Mouse (Mus musculus) hindbrain, embryonic 16.5 days (tissue): Measurements from ENCODE around the gene Cbx1. TPM values are rescaled to one million over a fixed set of nuclear protein-coding genes. Genes with fewer than 3 reads are reported as not detected.
A peak's percentile ranks its signal among the peaks of the same experiment; 100 is the strongest.

ENCODE experiments used
- ATAC-seq: fragments of 200-750 bp; cut with Nextera tagmentation; 2 replicates; pipeline ENCODE4 v1.8.0; 2017; ENCODE audit warnings: moderate TSS enrichment, moderate library complexity
- H3K27ac ChIP-seq: fragments of 300-500 bp; sonication (generic); 2 replicates; pipeline ENCODE4 v1.5.1; 2014; ENCODE audit warnings: low read depth, mild to moderate bottlenecking, control low read depth, low read length, moderate library complexity
- H3K27me3 ChIP-seq: fragments of 300-500 bp; sonication (generic); replicated peaks from 2 replicates; pipeline ENCODE4 v1.6.1; 2014; ENCODE audit warnings: low read length; ENCODE audit not compliant: control insufficient read depth, insufficient read depth
- H3K36me3 ChIP-seq: fragments of 300-500 bp; sonication (generic); 2 replicates; pipeline ENCODE4 v1.6.1; 2014; ENCODE audit warnings: mild to moderate bottlenecking, low read length, moderate library complexity, mixed read lengths; ENCODE audit not compliant: control insufficient read depth, insufficient read depth
- H3K4me1 ChIP-seq: fragments of 300-500 bp; sonication (generic); 2 replicates; pipeline ENCODE4 v1.6.1; 2014; ENCODE audit warnings: low read depth, low read length; ENCODE audit not compliant: control insufficient read depth, insufficient read depth
- H3K4me2 ChIP-seq: fragments of 300-500 bp; sonication (generic); 2 replicates; pipeline ENCODE4 v1.6.1; 2014; ENCODE audit warnings: mild to moderate bottlenecking, low read length, control low read depth, moderate library complexity
- H3K4me3 ChIP-seq: fragments of 300-500 bp; sonication (generic); 2 replicates; pipeline ENCODE4 v1.5.1; 2014; ENCODE audit warnings: mild to moderate bottlenecking, low read length, control low read depth, moderate library complexity
- H3K9ac ChIP-seq: fragments of 300-500 bp; sonication (generic); 2 replicates; pipeline ENCODE4 v1.6.1; 2014; ENCODE audit warnings: low read depth, mild to moderate bottlenecking, control low read depth, low read length, moderate library complexity
- H3K9me3 ChIP-seq: fragments of 300-500 bp; sonication (generic); 2 replicates; pipeline ENCODE4 v1.6.1; 2014; ENCODE audit warnings: mild to moderate bottlenecking, low read length, moderate library complexity; ENCODE audit not compliant: control insufficient read depth
- WGBS: fragments of 180-500 bp; shearing (Covaris S2); extraction: QIAGEN DNeasy Blood & Tissue Kit; methylation state at CpG from one replicate; pipeline ENCODE4 v1.1.7; 2014; 5-methylcytosine and 5-hydroxymethylcytosine counted together
- polyA plus RNA-seq: library from polyadenylated mRNA; unstranded; fragments of >200 nt; fragmentation: Nextera tagmentation; extraction: Ambion mirVana; gene quantifications from 2 replicates; pipeline ENCODE4 v1.2.1, GENCODE M21; 2015

Gene Cbx1
- polyA plus RNA-seq, 1 experiment from 2014 or later = 52.0 TPM

DNA sequence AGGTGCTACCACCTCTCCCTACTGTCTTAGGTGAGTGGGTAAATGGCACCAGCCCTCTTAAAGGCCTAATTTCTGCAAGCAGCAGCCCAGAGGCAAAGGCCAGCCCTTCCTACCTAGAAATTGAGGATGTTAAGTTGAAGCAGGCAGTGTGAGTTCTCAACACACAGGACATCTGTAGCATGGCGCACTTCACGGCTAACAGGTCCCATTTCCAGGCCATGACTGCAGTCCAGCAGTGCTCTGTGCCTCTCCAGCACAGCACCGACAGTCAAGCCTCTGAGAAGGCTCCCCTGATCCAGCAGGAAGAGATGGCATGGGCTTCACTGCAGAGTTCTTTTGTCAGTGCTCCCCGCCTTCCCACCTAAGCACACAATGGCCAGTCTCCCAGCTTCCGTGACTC is 28.1 kb downstream of the Cbx1 start:
- Histone ChIP-seq H3K27ac (no peak overlapping the region), H3K36me3 (peaks cover 57% of the 10 kb centered on the region)
- no peak for ATAC-seq

DNA sequence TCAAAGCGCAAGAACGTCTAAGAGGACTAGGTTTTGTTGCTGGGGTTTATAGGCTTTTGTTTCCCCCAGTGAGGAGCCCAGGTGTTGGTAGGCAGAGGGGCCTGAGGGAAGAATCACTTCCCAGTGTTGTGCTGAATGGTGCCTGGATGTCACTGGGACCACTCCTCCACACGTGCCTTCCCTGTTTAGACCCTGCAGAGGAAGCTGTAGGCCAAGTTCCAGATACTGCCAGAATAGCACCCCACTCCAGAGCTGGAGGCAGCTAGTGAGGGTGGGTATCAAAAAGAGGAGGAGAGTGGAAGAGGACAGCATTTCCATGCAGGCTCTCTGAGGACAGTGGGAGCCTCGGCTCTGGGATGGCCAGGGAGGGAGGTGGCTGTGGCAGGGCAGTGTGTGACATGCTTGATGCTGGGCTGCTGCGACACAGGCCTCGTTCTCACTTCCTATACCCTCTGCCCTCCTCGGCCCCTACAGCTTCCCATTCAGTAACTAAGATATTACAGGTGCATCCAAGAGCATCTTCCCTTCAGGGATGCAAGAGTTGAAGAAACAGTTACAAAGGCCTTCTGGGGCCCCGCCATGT is 29.3 kb downstream of the Cbx1 start:
- H3K9ac ChIP-seq = no peak overlapping the region
- ATAC-seq = no peak
- 77% methylated on average over 8 of the region's 8 CpGs for WGBS

More for the DNA sequence above, 28.1 kb downstream of the Cbx1 start:
- H3K4me2 ChIP-seq = no peak overlapping the region
- H3K4me3 ChIP-seq = no peak overlapping the region
- H3K9me3 ChIP-seq = no peaks in the 10 kb centered on the region
- WGBS = 56% methylated on average over 5 of the region's 5 CpGs
- no peaks in the 10 kb centered on the region for H3K27me3 ChIP-seq
- no peaks in the 10 kb centered on the region for H3K4me1 ChIP-seq
- H3K9ac ChIP-seq = no peak overlapping the region

DNA sequence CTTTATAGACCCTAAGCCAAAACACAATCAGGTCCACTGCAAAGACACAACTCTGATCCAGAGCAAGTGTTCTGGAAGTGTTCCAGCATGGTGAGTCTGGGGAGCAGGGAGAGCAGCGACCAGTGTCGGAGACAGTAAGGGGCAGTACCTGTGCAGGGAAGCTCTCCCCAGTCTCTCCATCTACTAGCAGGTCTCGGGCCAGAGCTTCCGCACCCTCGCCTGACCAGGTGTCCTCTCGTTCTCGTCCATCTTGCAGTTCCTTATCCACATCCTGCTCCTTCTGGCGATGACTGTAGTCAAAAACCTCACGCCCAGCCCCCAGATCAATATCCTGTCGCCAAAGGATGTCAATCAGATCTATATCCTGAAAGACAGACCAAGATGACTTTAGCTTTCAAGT is 33.0 kb downstream of the Cbx1 start:
- Histone ChIP-seq H3K9me3 (no peaks in the 10 kb centered on the region), H3K4me1 (peaks cover 40% of the 10 kb centered on the region), H3K9ac (no peak overlapping the region), H3K27ac (no peak overlapping the region), H3K4me3 (no peak overlapping the region), H3K4me2 (no peak overlapping the region), H3K36me3 (peaks cover 43% of the 10 kb centered on the region), H3K27me3 (no peaks in the 10 kb centered on the region)
- 92% methylated on average over 10 of the region's 10 CpGs for WGBS
- ATAC-seq = no peak

More for the DNA sequence above, 29.3 kb downstream of the Cbx1 start:
- Histone ChIP-seq H3K4me2 (no peak overlapping the region), H3K4me1 (peaks cover 7% of the 10 kb centered on the region), H3K27ac (no peak overlapping the region), H3K4me3 (no peak overlapping the region), H3K36me3 (peaks cover 51% of the 10 kb centered on the region), H3K9me3 (no peaks in the 10 kb centered on the region), H3K27me3 (no peaks in the 10 kb centered on the region)

DNA sequence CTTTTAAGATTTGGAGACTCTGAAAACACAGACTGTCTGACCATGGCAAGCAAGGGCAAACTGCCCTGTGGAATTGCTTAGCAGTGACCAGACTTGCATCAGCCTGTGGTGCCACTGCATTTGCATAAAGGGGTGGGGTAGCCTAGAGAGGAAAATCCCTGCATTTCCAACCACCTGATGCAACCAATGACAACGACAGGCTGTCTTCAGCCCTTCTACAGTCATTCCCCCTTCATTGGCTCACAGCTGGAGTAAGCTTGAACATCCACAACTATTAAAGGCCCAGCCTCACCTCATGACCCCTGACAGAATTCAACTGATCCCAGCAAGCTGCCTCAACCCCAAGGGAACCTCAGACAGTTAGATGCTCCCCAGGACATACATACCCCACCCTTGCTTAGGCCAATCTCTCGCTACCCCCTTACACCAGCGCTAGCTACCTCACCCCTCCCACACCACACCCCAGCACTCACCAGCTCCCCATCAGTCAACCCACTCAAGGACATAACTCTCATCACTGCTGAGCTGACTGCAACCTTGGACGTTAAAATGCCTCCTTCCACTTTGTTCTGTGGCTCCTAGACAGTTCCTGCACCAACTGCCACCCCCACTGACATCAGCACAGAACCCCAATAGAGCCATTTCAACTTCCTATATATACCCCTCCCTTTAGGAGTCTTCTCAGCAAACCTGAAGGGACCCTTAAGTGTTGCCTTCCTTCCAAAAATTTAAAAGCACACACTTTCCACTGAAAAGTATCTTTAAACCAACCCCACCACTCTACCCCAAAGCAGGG is 33.9 kb downstream of the Cbx1 start:
- H3K4me2 ChIP-seq = peak overlapping the region; percentile 95
- peak overlapping the region; percentile 72; the same call in 1 of the 2 replicates for H3K9ac ChIP-seq
- 40% methylated on average over 4 of the region's 4 CpGs for WGBS
- peak overlapping the region; percentile 62 for H3K4me3 ChIP-seq
- ATAC-seq = no peak
- peaks cover 42% of the 10 kb centered on the region for H3K36me3 ChIP-seq
- H3K27me3 ChIP-seq = no peaks in the 10 kb centered on the region
- no peaks in the 10 kb centered on the region for H3K9me3 ChIP-seq
- H3K4me1 ChIP-seq = peaks cover 50% of the 10 kb centered on the region
- no peak overlapping the region for H3K27ac ChIP-seq

DNA sequence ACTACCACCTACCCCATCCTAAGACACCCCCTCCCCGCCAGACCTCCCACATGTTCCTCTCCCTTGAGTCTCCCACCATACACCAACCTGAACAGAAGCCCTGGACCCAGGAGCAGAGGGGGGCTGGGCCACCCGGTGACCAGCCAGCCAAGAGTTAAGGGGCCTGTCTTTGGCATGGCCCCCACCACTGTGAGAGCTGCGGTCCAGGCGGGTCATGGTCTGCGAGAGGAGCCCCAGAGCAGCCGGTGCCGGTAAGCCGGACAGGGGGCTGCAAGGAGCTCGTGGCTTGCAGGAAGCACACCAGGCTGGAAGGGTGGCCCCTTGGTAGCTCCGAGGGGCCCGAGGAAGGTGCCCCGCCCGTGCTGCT is 34.5 kb downstream of the Cbx1 start:
- peak overlapping the region; percentile 72 for H3K9ac ChIP-seq
- H3K36me3 ChIP-seq = peaks cover 38% of the 10 kb centered on the region
- peak overlapping the region; percentile 75 for H3K27ac ChIP-seq
- H3K9me3 ChIP-seq = no peaks in the 10 kb centered on the region
- H3K4me1 ChIP-seq = peaks cover 55% of the 10 kb centered on the region
- peak overlapping the region; percentile 62 for H3K4me3 ChIP-seq
- ATAC-seq = peak; percentile 28
- no peaks in the 10 kb centered on the region for H3K27me3 ChIP-seq
- WGBS = 9% methylated on average over 10 of the region's 13 CpGs
- peak overlapping the region; percentile 95 for H3K4me2 ChIP-seq

DNA sequence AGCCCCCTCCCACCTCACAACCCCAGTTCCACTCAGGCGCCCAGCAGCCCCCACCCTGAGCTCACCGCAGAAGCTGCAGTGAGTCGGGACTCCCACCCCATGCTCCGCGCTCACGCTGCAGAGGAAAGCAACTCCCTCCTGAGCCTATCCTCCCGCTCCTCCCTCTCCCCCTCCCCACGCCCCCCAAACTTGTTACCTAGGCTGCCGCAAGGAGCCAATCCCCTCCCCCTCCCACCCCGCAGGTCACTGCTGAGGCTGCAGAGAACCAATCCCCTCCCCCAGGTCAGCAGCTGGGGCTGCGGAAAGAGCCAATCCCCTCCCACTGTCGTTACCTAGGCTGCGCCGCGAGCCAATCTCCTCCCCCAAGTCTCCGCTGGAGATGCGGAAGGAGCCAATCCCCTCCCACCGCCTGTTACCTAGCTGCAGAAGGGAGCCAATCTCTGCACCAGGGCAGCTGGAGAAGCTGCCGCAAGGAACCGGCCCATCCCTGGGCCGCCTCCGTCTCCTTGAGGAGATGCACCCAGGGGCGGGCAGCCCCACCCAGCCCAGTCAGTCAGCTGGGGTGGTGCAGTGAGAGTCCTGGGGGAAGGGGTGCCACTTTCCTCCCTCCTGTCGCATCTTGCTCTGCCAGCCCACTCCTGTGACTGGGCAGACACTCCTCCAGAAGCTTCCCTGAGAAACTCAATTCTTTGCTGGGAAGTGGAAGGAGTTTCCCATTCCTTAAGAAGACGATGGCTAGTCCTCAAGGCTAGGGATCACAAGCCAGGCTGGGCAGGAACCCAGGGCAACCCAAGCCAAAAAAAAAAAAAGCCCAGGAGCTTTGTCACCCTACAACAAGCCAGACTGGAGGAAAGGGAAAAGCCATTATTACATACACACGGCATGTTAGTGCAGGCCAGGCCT is 35.2 kb downstream of the Cbx1 start:
- peak; percentile 92 for ATAC-seq
- H3K4me1 ChIP-seq = peaks cover 59% of the 10 kb centered on the region
- H3K4me2 ChIP-seq = peak overlapping the region; percentile 95
- H3K4me3 ChIP-seq = peak overlapping the region; percentile 62
- peak overlapping the region; percentile 72 for H3K9ac ChIP-seq
- WGBS = under 1% methylated on average over 26 of the region's 26 CpGs
- H3K36me3 ChIP-seq = peaks cover 33% of the 10 kb centered on the region
- H3K27me3 ChIP-seq = no peaks in the 10 kb centered on the region
- H3K9me3 ChIP-seq = no peaks in the 10 kb centered on the region
- H3K27ac ChIP-seq = peak overlapping the region; percentile 75

DNA sequence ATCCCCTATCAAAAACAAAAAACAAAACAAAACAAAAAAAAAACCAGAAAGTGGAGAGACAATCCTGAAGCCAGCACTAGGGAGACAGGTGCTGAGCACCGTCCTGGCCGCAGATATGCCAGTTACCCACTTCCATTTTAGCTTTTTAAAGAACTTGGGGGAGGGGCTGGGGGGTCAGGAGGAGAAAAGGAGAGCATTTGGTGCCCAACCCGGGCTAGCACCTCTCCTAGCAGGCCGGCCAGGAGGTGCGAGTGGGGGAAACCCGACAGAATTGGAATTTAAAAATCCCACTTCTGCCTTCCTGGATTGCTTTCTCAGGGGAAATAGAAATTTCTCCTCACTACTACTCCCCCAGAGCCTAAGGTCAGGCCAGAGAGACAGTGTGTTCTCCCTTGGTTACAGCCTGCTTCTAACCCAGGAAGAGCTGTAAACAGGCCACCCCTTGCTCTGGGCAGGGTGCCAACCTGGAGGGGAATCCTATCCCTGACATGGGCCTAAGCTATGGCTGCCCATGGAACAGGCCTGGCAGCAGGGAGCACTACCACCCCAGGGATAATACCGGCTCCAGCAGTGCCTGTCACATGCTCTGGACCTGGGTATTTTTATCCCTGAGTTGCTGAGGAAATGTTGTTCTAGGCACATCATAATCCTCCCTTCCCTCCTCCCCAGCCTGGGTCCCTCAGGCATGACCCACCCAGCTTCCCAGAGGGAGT is 36.0 kb downstream of the Cbx1 start:
- H3K9me3 ChIP-seq = no peaks in the 10 kb centered on the region
- no peak for ATAC-seq
- WGBS = 34% methylated on average over 7 of the region's 7 CpGs

DNA sequence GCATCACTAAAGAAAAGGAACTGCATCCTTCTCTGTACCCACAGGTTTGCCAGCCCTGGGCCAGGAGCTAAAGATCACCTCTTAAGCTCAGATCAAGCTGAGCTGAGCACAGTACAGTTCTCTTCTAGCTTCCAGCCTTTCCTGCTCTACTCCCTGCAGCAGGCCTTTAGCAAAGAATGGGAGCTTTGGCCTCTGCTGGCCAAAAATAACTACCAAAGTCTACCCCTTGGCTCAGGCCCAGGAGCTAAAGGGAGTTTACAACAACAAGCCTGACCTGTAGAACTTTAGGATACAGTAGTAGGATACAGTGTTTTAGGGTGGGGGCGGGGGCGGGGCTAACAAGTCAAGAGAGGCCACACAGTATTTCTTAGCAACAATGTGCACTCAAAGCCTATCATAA is 37.6 kb downstream of the Cbx1 start:
- H3K4me1 ChIP-seq = peaks cover 62% of the 10 kb centered on the region

More for the DNA sequence above, 36.0 kb downstream of the Cbx1 start:
- Histone ChIP-seq H3K27me3 (no peaks in the 10 kb centered on the region), H3K4me3 (peak overlapping the region; percentile 62; the same call in 1 of the 2 replicates), H3K27ac (peak overlapping the region; percentile 75), H3K36me3 (peaks cover 25% of the 10 kb centered on the region), H3K9ac (peak overlapping the region; percentile 28), H3K4me1 (peaks cover 59% of the 10 kb centered on the region), H3K4me2 (peak overlapping the region; percentile 95)

More for the DNA sequence above, 37.6 kb downstream of the Cbx1 start:
- Histone ChIP-seq H3K9ac (peak overlapping the region; percentile 1), H3K9me3 (no peaks in the 10 kb centered on the region), H3K27me3 (no peaks in the 10 kb centered on the region), H3K27ac (no peak overlapping the region), H3K4me2 (peak overlapping the region; percentile 43), H3K4me3 (no peak overlapping the region), H3K36me3 (peaks cover 14% of the 10 kb centered on the region)
- WGBS = 78% methylated on average over 2 of the region's 2 CpGs
- ATAC-seq = no peak
